Mouse (Mus musculus) thymus, adult 2 months (tissue): ENCODE results near the gene Saa3. TPM values are rescaled to one million over a fixed set of nuclear protein-coding genes. Genes with fewer than 3 reads are reported as not detected.
"Not testable (repeated sequence)": the region's sequence is repeated elsewhere in the genome, so short reads cannot be mapped to it uniquely, and the experiment has no call there.

Experiments used
- DNase-seq: peaks from one replicate; pipeline ENCODE4 v3.0.0; 2021
- H3K27ac ChIP-seq: fragments of 200-500 bp; 2 replicates; pipeline ENCODE4 v1.5.1; 2012; ENCODE audit warnings: low read length, control low read depth; ENCODE audit not compliant: control insufficient read depth, insufficient read depth
- H3K27me3 ChIP-seq: fragments of 200-500 bp; 2 replicates; pipeline ENCODE4 v1.6.1; 2012; ENCODE audit warnings: mild to moderate bottlenecking, low read length, moderate library complexity, mixed read lengths; ENCODE audit not compliant: control insufficient read depth, insufficient read depth
- H3K36me3 ChIP-seq: fragments of 200-500 bp; 2 replicates; pipeline ENCODE4 v1.6.1; 2012; ENCODE audit warnings: mild to moderate bottlenecking, low read length, moderate library complexity; ENCODE audit not compliant: control insufficient read depth, insufficient read depth
- H3K4me1 ChIP-seq: fragments of 200-500 bp; replicated peaks from 2 replicates; pipeline ENCODE4 v1.6.1; 2012; ENCODE audit warnings: low read length; ENCODE audit not compliant: control insufficient read depth, insufficient read depth
- H3K4me3 ChIP-seq: fragments of 200-500 bp; 2 replicates; pipeline ENCODE4 v1.5.1; 2012; ENCODE audit warnings: mild to moderate bottlenecking, low read length, control low read depth, moderate library complexity; ENCODE audit not compliant: control insufficient read depth, insufficient read depth
- CTCF ChIP-seq: fragments of 200-500 bp; IDR thresholded peaks from 2 replicates; pipeline ENCODE4 v1.5.1; 2012; ENCODE audit warnings: mild to moderate bottlenecking, control low read depth, low read length, moderate library complexity, borderline replicate concordance; ENCODE audit not compliant: control insufficient read depth, poor library complexity, insufficient read depth; ENCODE audit errors: extremely low read depth
- POLR2A ChIP-seq: fragments of 200-500 bp; IDR thresholded peaks from 2 replicates; pipeline ENCODE4 v1.6.1; 2012; ENCODE audit warnings: mild to moderate bottlenecking, low read length, control low read depth, moderate library complexity; ENCODE audit not compliant: control insufficient read depth, poor library complexity, insufficient read depth; ENCODE audit errors: extremely low read depth
- WGBS: fragments of 180-500 bp; shearing (Covaris S2); methylation state at CpG from one replicate; pipeline ENCODE4 v1.1.7; 2018; 5-methylcytosine and 5-hydroxymethylcytosine counted together
- polyA plus RNA-seq: library from polyadenylated mRNA; depleted of rRNA; stranded (reverse); fragments of >200 nt; gene quantifications from 2 replicates; pipeline ENCODE4 v1.2.3, GENCODE M21; 2012

The Saa3 gene
- polyA plus RNA-seq, 1 experiment, result 11.4 TPM

DNA sequence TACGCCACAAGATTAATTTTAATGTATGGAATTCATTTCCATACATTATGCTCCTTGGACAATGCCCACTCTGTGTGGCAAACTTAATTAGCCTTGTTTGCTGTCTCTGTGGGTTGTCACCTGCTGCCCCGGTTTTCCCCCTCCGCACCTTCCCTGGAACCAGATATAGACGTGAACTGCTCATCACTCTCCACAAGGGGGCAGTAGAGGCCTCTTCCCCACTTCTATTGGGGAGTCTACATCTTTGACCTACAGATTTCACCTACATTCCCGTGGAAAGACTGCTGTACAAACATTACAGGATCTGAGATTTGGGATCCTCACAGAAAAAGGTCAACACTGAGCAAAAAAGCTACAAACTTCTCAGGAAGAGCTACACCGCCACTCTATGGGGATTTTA, 982 bp downstream of the Saa3 start:
- peak; percentile 36; the same call in 1 of the 2 replicates for TF ChIP-seq CTCF
- no peak for TF ChIP-seq POLR2A
- no peaks in the 10 kb centered on the region for H3K36me3 ChIP-seq
- no peak overlapping the region for H3K27ac ChIP-seq
- 33% methylated on average over 6 of the region's 6 CpGs for WGBS
- no peaks in the 10 kb centered on the region; the same call in 1 of the 2 replicates for H3K27me3 ChIP-seq
- DNase-seq, result peak; percentile 70
- no peak overlapping the region for H3K4me3 ChIP-seq
- peaks cover 6% of the 10 kb centered on the region for H3K4me1 ChIP-seq

DNA sequence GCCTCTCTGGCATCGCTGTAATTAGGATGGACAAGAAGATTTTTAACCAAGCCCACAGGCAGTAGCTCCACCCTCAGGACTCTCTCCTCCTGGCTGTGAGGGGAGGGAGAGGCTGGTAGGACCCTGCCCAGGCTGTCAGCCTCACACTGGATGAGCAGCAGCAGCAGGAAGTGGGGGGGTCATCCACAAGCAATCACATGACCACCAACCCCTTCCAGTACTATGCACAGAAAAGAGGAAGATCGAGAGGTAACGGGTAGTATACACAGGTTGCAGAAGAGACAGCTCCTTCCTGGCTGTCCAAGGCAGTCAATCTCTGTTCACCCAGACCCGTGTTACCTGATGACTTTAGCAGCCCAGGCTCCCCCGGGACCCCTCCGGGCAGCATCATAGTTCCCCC, 3.2 kb downstream of the Saa3 start:
- no peak for DNase-seq
- 7% methylated on average over 6 of the region's 6 CpGs for WGBS
- no peak overlapping the region for H3K27ac ChIP-seq

DNA sequence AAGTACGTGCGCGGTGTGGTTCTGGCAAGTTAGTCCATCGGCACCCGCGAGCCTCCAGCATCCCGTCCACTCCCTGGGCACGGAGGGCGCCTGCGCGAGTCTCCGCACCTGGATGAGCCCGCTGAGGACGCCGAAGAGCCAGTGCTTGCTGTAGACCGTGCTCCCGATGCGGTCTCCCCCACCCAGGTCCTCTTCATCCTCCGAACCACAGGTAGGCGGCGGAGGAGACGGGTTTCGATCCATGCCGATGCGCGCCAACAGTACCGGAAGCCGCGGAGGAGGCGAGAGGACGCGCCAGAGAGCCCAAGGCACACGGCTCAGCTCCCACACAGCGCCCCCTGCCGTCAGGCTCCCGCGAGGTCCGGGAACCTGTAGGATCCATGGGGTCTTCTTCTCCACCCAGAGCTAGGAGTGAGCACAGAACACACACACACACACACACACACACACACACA, 5.1 kb downstream of the Saa3 start, which contains the start of gene Saal1:
Gene Saal1 (minus strand): TSS at position 291 of the 455 bp plus-strand sequence.
- H3K4me1 ChIP-seq, result peaks cover 6% of the 10 kb centered on the region
- DNase-seq, result peak; percentile 86
- peak; percentile 92 for TF ChIP-seq CTCF
- no peak for TF ChIP-seq POLR2A
- no peaks in the 10 kb centered on the region for H3K27me3 ChIP-seq
- WGBS, result 0% methylated on average over 38 of the region's 38 CpGs
- H3K27ac ChIP-seq, result no peak within 1 kb of the TSS
- H3K36me3 ChIP-seq, result peaks cover 14% of the 10 kb centered on the region
- peak within 1 kb of the TSS; percentile 61 for H3K4me3 ChIP-seq

More for the DNA sequence above, 3.2 kb downstream of the Saa3 start:
- Histone ChIP-seq H3K36me3 (no peaks in the 10 kb centered on the region; the same call in none of the 2 replicates), H3K27me3 (no peaks in the 10 kb centered on the region; the same call in 1 of the 2 replicates), H3K4me1 (peaks cover 6% of the 10 kb centered on the region), H3K4me3 (no peak overlapping the region)
- TF ChIP-seq POLR2A (no peak), CTCF (no peak)

DNA sequence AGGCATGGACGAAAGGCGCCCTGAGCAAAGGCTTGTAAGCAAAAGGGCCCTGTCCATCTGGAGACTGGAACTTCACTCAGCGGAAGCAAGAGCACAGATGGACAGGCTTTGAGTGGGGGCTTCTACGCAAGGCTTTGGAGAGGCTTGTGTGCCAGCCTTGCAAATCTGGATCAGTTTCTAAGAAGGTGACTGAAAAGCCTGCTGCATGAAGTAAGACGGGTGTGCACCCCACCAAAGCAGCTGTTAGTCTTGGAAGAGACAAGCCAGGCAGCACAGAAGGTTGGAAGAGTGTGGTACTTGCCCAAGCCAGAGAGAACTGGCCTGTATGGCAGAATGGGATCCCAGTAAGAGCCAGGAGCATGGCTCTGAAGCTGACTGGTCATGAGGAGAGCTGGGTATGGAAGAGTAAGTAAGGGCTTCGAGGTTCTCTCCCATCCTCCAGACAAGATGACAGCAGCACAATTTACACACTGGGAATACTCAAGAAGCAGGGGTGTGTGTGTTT, 14.9 kb downstream of the Saa3 start:
- DNase-seq, result no peak
- 97% methylated on average over 6 of the region's 6 CpGs for WGBS
- no peak for TF ChIP-seq CTCF
- no peak for TF ChIP-seq POLR2A
- Histone ChIP-seq H3K27ac (no peak overlapping the region), H3K27me3 (no peaks in the 10 kb centered on the region), H3K4me3 (no peak overlapping the region), H3K4me1 (no peaks in the 10 kb centered on the region), H3K36me3 (peaks cover 75% of the 10 kb centered on the region)

DNA sequence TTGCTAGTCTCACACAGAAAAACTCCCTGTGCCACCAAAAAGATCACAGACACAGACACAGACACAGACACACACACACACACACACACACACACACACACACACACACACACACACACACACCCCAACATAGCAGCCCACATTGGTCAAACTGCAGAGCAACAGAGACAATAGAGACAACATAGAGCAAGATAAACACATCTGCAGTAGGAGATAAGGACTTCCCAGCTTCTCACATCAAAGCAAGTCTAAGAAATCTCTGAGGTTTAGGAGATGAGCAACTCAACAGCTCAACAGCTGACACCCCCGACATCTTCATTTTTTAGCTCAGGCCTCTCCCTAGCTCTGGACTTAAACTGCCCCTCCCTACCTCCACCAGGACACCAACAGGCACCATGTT, 18.7 kb downstream of the Saa3 start:
- H3K27me3 ChIP-seq, result no peaks in the 10 kb centered on the region
- H3K27ac ChIP-seq, result no peak overlapping the region
- 50% methylated on average over 1 of the region's 1 CpGs for WGBS
- peaks cover 53% of the 10 kb centered on the region for H3K36me3 ChIP-seq
- no peak for TF ChIP-seq CTCF
- no peak for TF ChIP-seq POLR2A
- no peak overlapping the region for H3K4me3 ChIP-seq
- H3K4me1 ChIP-seq, result no peaks in the 10 kb centered on the region
- DNase-seq, result no peak

DNA sequence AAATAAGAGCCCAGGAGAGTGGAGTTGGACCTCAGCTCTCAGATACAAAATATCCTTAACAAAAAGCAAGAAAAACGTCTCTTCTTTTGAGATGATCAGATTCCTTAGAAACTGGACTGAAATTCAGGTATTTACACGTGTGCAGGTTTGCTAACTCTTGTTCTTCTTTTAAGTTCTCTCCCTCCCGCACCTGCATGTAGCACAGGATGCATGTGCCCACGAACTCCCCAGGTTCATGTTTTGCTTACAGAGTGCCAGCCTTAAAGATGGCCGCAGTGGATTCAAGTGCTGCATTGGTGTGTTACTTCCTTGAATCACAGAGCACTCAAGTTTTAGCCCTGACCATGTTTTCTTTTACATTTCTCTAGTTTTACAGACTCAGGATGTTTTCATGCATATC, 28.7 kb downstream of the Saa3 start:
- no peak overlapping the region for H3K27ac ChIP-seq
- TF ChIP-seq POLR2A (no peak), CTCF (no peak)
- peak; percentile 31 for DNase-seq

DNA sequence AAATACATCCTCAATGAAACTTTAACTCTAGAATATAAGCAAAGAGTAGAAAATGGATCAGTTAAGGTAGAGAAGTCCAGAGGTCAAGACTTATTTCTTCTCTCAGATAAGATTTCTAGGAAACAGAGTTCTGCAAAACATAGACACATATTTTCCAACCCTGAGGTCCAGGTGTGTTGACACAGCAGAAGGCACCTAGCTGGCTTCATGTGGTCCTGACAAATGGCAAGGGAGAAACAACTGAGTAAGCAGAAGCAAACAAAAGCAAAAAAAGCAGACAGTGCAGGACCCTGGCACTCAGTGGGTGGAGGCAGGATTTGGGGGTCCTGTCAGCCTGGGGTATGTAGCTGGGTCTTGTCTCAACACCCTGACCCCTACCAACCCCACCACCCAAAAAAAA, 34.8 kb downstream of the Saa3 start:
- Histone ChIP-seq H3K36me3 (no peaks in the 10 kb centered on the region), H3K27me3 (no peaks in the 10 kb centered on the region), H3K4me3 (no peak overlapping the region), H3K4me1 (no peaks in the 10 kb centered on the region), H3K27ac (no peak overlapping the region)
- DNase-seq, result no peak
- TF ChIP-seq POLR2A (no peak), CTCF (no peak)

More for the DNA sequence above, 28.7 kb downstream of the Saa3 start:
- WGBS, result 56% methylated on average over 5 of the region's 5 CpGs
- H3K27me3 ChIP-seq, result no peaks in the 10 kb centered on the region
- peaks cover 24% of the 10 kb centered on the region for H3K36me3 ChIP-seq
- H3K4me3 ChIP-seq, result no peak overlapping the region
- H3K4me1 ChIP-seq, result no peaks in the 10 kb centered on the region

DNA sequence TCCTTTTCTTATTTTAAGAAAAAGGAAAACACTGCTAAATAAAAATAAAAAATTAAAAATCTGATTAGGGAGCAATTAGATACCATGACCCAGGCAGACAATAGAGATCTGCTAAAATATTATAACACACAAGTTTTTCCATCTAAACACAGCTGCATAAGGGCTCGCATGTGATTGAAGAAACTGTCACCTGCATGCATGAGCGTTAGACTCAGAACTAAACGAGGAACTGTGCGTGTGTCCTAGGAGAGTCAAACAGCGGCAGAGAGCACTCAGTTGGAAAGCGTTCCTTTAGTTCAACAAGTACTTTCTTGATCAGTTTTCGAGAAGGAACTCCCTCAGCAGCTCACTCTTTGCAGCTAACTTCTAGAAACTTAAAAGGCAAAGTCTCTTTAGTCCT, 36.5 kb downstream of the Saa3 start:
- H3K4me3 ChIP-seq, H3K4me1 ChIP-seq, H3K27ac ChIP-seq, DNase-seq, H3K27me3 ChIP-seq, H3K36me3 ChIP-seq: not testable (repeated sequence)
- WGBS, result 75% methylated on average over 7 of the region's 7 CpGs
